Mouse (Mus musculus) lung, embryonic 16.5 days (tissue): ENCODE results near the gene Abca16. TPM values are rescaled to one million over a fixed set of nuclear protein-coding genes. Genes with fewer than 3 reads are reported as not detected.

Experiments used
- ATAC-seq: fragments of 200-750 bp; cut with Nextera tagmentation; 2 replicates; pipeline ENCODE4 v1.8.0; 2017; ENCODE audit warnings: low read depth, mild to moderate bottlenecking, moderate library complexity
- H3K27ac ChIP-seq: fragments of 300-500 bp; sonication (generic); 2 replicates; pipeline ENCODE4 v1.5.1; 2014; ENCODE audit warnings: mild to moderate bottlenecking, control low read depth, low read length
- H3K27me3 ChIP-seq: fragments of 300-500 bp; sonication (generic); 2 replicates; pipeline ENCODE4 v1.6.1; 2014; ENCODE audit warnings: low read depth, low read length, mixed read lengths; ENCODE audit not compliant: control insufficient read depth, insufficient read depth
- H3K36me3 ChIP-seq: fragments of 300-500 bp; sonication (generic); 2 replicates; pipeline ENCODE4 v1.6.1; 2014; ENCODE audit warnings: low read length; ENCODE audit not compliant: control insufficient read depth, insufficient read depth
- H3K4me1 ChIP-seq: fragments of 300-500 bp; sonication (generic); replicated peaks from 2 replicates; pipeline ENCODE4 v1.6.1; 2014; ENCODE audit warnings: low read length, mixed read lengths; ENCODE audit not compliant: control insufficient read depth, insufficient read depth
- H3K4me2 ChIP-seq: fragments of 300-500 bp; sonication (generic); 2 replicates; pipeline ENCODE4 v1.6.1; 2014; ENCODE audit warnings: low read depth, low read length, control low read depth
- H3K4me3 ChIP-seq: fragments of 300-500 bp; sonication (generic); 2 replicates; pipeline ENCODE4 v1.5.1; 2014; ENCODE audit warnings: mild to moderate bottlenecking, low read length, control low read depth
- H3K9ac ChIP-seq: fragments of 300-500 bp; sonication (generic); 2 replicates; pipeline ENCODE4 v1.6.1; 2014; ENCODE audit warnings: low read length, control low read depth
- H3K9me3 ChIP-seq: fragments of 300-500 bp; sonication (generic); 2 replicates; pipeline ENCODE4 v1.6.1; 2016; ENCODE audit warnings: low read length; ENCODE audit not compliant: control insufficient read depth
- WGBS: fragments of 180-500 bp; shearing (Covaris S2); extraction: QIAGEN DNeasy Blood & Tissue Kit; methylation state at CpG from one replicate; pipeline ENCODE4 v1.1.7; 2014; 5-methylcytosine and 5-hydroxymethylcytosine counted together
- polyA plus RNA-seq: library from polyadenylated mRNA; unstranded; fragments of >200 nt; fragmentation: Nextera tagmentation; extraction: Ambion mirVana; gene quantifications from 2 replicates; pipeline ENCODE4 v1.2.1, GENCODE M21; 2015

The Abca16 gene
- polyA plus RNA-seq, result not detected in 2 replicates

DNA sequence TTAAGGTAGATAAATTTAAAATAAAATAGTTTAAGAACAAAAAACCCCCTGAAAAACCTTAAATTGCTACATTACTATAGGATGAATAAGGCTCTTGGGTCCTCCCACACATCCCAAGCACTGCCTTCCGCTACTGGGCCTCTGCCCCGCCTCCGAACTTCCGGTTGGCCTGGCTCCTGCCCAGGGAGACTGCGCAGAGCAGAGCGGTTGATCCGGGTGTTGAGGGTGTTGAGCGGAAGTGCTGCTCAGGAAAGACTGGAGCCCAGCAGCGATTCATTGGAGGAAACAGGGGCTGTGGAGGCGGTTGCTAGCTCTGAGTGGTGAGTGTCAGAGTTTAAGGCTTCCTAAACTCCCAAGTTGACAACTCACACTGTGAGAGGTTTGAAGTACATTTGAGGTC lies at the start of gene Abca16:
Gene Abca16, plus strand, starts transcription at position 201 of the 400 bp plus-strand sequence.
- Histone ChIP-seq H3K9ac (no peak within 1 kb of the TSS), H3K4me3 (no peak within 1 kb of the TSS)

DNA sequence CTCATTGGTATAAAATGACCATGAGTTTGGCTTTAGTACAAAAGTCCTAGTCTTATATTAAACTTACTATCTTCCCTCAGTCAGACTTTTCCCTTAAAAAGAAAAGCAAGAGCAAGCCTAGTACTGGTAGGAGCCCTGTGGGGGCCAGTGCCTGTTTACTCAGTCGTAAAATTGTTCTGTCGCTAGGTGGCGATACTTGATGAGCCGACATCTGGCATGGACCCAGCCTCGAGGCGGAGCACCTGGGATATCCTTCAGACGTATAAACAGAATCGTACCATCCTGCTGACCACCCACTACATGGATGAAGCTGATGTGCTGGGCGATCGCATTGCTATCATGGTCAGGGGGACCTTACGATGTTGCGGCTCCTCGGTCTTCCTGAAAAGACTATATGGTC lies 48.3 kb upstream of the Abca16 start:
- no peak overlapping the region for H3K27ac ChIP-seq
- no peaks in the 10 kb centered on the region for H3K36me3 ChIP-seq
- 41% methylated on average over 13 of the region's 13 CpGs for WGBS
- no peak overlapping the region for H3K4me3 ChIP-seq
- no peaks in the 10 kb centered on the region for H3K4me1 ChIP-seq
- no peak for ATAC-seq
- H3K4me2 ChIP-seq, result no peak overlapping the region
- H3K9ac ChIP-seq, result no peak overlapping the region
- no peaks in the 10 kb centered on the region for H3K9me3 ChIP-seq
- no peaks in the 10 kb centered on the region for H3K27me3 ChIP-seq

More for the DNA sequence above, at the start of gene Abca16:
- Histone ChIP-seq H3K4me1 (no peaks in the 10 kb centered on the region), H3K9me3 (no peaks in the 10 kb centered on the region), H3K36me3 (no peaks in the 10 kb centered on the region), H3K27ac (no peak within 1 kb of the TSS), H3K4me2 (no peak within 1 kb of the TSS), H3K27me3 (no peaks in the 10 kb centered on the region)
- WGBS, result 69% methylated on average over 10 of the region's 10 CpGs
- ATAC-seq, result no peak

DNA sequence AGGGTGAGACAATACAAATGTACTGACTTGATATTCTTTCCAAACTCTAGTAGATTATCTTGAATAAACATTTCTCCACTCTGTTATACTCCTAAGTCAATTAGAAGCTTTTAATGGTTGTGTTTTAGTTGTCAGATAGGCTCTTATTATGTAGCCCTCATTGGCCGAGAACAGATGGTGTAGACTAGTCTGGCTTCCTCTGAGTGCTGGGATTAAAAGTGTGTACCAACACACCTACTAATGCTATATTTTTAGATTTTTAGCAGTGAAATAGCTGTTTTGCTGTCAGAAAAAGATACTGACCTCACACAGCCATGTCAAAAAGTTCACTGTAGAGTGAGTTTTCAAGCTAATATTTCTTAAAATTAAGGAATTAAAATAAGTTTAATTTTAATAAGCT lies 2.9 kb downstream of the Abca16 start:
- Histone ChIP-seq H3K27ac (no peak overlapping the region), H3K9me3 (no peaks in the 10 kb centered on the region), H3K9ac (no peak overlapping the region), H3K36me3 (no peaks in the 10 kb centered on the region), H3K27me3 (no peaks in the 10 kb centered on the region), H3K4me2 (no peak overlapping the region), H3K4me1 (no peaks in the 10 kb centered on the region), H3K4me3 (no peak overlapping the region)
- 73% methylated on average over 1 of the region's 1 CpGs for WGBS
- ATAC-seq, result no peak

DNA sequence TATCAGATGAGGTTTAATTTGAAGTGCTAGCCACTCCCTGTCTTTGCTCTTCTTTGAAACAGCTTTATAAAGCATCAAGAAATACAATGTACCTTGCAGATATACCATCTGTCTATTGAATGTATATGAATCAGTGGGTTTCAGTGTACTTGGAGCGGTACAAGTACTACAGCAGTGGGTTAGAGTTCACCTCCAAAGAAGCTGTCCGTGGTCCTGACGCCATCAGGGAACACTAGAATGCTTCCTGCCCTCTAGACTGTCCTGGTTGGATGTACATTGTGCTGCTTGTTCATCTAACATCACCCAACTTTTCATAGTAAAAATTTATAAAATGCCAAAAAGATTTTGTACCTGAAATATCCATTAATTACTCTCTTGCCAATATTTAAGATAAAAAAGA lies 17.2 kb downstream of the Abca16 start:
- WGBS, result 23% methylated on average over 3 of the region's 3 CpGs

DNA sequence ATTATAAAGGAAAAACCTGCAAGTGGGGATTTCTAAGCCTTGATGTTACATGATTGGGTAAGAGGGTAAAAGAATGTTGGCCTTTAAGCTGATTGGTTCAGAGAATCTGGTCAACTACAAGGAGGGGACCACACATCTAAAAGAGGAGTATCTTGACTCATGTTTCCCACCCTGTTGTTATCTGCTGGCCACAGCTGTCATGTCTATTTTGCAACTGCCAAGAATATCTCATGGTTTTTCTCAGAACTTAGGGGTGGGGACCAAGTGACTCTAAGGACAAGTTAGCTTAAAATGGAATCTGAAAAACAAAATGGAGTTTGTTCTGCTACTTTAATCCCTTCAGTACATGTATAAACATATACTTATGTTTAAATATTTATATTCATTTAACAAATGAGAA lies 22.0 kb downstream of the Abca16 start:
- H3K4me1 ChIP-seq, result no peaks in the 10 kb centered on the region
- ATAC-seq, result no peak
- no peak overlapping the region for H3K27ac ChIP-seq
- no peak overlapping the region for H3K4me3 ChIP-seq
- H3K4me2 ChIP-seq, result no peak overlapping the region
- H3K9ac ChIP-seq, result no peak overlapping the region
- no peaks in the 10 kb centered on the region for H3K9me3 ChIP-seq
- H3K36me3 ChIP-seq, result no peaks in the 10 kb centered on the region
- H3K27me3 ChIP-seq, result no peaks in the 10 kb centered on the region

More for the DNA sequence above, 17.2 kb downstream of the Abca16 start:
- no peak overlapping the region for H3K27ac ChIP-seq
- H3K27me3 ChIP-seq, result no peaks in the 10 kb centered on the region
- H3K4me3 ChIP-seq, result no peak overlapping the region
- H3K9ac ChIP-seq, result no peak overlapping the region
- no peak overlapping the region for H3K4me2 ChIP-seq
- H3K36me3 ChIP-seq, result no peaks in the 10 kb centered on the region
- H3K4me1 ChIP-seq, result no peaks in the 10 kb centered on the region
- no peak for ATAC-seq
- H3K9me3 ChIP-seq, result no peaks in the 10 kb centered on the region

DNA sequence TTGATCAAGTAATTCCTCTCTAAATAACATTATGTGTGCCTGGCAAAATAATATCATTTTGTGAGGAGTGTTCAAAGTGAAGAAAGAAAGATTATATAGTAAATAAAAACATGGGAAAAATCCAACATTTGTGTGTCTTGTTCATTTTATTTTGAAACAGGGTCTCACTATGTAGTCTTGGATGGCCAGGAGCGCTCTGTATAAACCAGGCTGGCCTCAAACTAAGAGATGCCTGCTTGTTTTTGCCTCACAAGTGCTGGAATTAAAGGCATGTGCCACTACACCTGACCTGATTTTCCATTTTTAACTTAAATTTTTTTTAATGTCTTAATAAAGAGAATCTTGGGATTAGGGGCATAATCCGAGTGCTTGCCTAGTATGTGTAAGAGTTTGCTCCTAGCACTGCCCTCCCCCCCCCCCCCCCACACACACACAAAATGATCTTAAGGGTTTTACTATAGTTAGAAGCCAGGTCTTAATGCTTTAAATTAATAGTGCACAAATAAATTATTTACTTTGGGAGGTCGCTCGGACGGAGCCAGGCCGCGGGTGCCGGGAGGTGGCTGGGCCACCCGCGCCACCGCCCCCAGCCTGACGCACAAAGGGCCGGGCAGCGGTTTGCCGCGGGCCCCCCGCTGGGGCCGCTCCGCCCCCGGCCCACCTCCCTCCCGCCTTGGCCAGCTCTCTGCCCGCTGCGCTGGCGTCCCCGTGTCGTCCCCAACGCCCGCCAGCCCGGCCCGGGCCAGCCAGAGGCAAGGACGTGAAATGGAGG lies 94.6 kb downstream of the Abca16 start:
- no peaks in the 10 kb centered on the region for H3K36me3 ChIP-seq
- peak overlapping the region; percentile 72 for H3K4me2 ChIP-seq
- 9% methylated on average over 30 of the region's 31 CpGs for WGBS
- ATAC-seq, result peak; percentile 41; the same call in 1 of the 2 replicates
- H3K4me1 ChIP-seq, result no peaks in the 10 kb centered on the region
- H3K4me3 ChIP-seq, result peak overlapping the region; percentile 37
- H3K27ac ChIP-seq, result no peak overlapping the region
- peak overlapping the region; percentile 50; the same call in 1 of the 2 replicates for H3K9ac ChIP-seq
- H3K9me3 ChIP-seq, result no peaks in the 10 kb centered on the region
- H3K27me3 ChIP-seq, result no peaks in the 10 kb centered on the region

DNA sequence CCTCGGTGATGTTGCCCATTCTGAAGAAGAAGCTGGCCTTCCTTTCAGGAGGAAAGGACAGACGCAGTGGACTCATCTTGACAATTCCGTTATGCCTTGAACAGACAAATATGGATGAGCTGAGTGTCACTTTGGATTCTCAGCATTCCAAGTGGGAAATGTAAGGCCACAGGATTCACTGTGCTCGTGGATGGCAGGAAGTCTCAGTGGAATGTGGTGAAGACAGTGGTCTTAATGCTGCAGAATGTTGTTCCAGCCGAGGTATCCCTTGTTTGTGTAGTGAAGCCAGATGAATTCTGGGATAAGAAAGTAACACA lies 95.2 kb downstream of the Abca16 start:
- 17% methylated on average over 5 of the region's 5 CpGs for WGBS
- H3K9me3 ChIP-seq, result no peaks in the 10 kb centered on the region

DNA sequence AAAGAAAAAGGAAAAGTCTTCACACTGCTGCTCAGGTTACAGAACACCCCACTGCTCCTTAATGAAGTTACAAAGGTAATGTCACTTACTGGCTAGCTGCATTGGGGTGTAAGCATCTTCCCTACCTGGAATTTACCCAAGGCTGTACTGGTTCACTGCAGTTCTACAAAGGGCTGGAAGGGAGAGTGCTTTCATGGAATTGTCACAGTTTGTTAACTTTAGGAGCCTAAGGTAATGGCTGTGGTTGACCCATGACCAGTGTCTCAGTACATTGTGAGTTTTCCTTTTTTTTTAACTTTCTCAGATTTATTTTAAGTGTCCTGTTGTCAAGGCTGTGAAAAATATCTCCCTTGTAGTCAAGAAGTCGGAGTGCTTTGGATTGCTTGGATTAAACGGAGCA lies 125.4 kb downstream of the Abca16 start:
- Histone ChIP-seq H3K4me2 (no peak overlapping the region), H3K9me3 (no peaks in the 10 kb centered on the region), H3K27me3 (no peaks in the 10 kb centered on the region), H3K9ac (no peak overlapping the region), H3K4me3 (no peak overlapping the region), H3K27ac (no peak overlapping the region), H3K4me1 (no peaks in the 10 kb centered on the region), H3K36me3 (no peaks in the 10 kb centered on the region)
- 66% methylated on average over 2 of the region's 2 CpGs for WGBS
- no peak for ATAC-seq

More for the DNA sequence above, 95.2 kb downstream of the Abca16 start:
- ATAC-seq, result no peak
- Histone ChIP-seq H3K9ac (peak overlapping the region; percentile 50; the same call in 1 of the 2 replicates), H3K27me3 (no peaks in the 10 kb centered on the region), H3K4me2 (peak overlapping the region; percentile 72), H3K4me3 (peak overlapping the region; percentile 37), H3K4me1 (no peaks in the 10 kb centered on the region), H3K36me3 (no peaks in the 10 kb centered on the region), H3K27ac (no peak overlapping the region)

DNA sequence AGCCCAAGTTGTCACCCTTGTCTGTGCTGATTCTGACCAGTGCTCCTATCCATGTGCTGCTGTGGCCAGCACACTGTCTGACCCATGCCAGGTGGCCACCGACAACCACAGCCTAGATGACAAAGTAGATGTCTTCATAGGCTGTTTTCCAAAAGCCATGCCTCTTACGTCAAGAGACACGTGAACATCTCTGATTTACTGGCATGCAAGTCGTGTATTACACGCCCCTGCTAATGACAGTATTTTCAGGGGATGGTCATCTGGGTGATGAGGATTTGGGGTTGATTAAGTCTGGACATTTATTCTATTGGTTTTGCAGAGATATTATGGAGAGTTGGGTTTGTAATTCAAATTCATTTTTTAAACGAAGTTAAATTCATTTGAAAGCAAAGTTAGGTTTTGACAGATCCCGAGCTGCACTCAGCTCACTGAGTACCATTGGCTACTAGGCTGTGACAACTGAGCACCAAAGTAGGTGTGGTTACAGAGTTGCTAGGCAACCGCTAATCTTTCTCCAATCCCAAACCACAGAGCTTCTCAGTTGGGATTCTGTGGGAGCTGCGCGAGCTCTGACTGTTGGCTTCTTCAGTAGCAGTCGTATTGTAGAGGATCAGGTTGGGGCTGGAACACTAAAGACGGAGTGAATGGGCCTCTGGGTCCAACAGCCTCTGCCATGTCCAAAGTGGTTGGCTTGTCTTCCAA lies 143.2 kb downstream of the Abca16 start:
- WGBS, result 44% methylated on average over 12 of the region's 12 CpGs
- no peak overlapping the region for H3K27ac ChIP-seq

More for the DNA sequence above, 143.2 kb downstream of the Abca16 start:
- Histone ChIP-seq H3K9ac (no peak overlapping the region), H3K36me3 (no peaks in the 10 kb centered on the region), H3K4me3 (no peak overlapping the region), H3K9me3 (no peaks in the 10 kb centered on the region), H3K4me1 (no peaks in the 10 kb centered on the region), H3K27me3 (no peaks in the 10 kb centered on the region), H3K4me2 (no peak overlapping the region)
- ATAC-seq, result no peak
